Mouse (Mus musculus) liver, embryonic 16.5 days (tissue): ENCODE results near the gene Eya2. TPM values are rescaled to one million over a fixed set of nuclear protein-coding genes. Genes with fewer than 3 reads are reported as not detected.

Experiments
- ATAC-seq: fragments of 200-750 bp; cut with Nextera tagmentation; 2 replicates; pipeline ENCODE4 v1.8.0; 2017; ENCODE audit warnings: low read depth, mild to moderate bottlenecking, moderate number of reproducible peaks, moderate library complexity
- H3K27ac ChIP-seq: fragments of 300-500 bp; sonication (generic); 2 replicates; pipeline ENCODE4 v1.5.1; 2014; ENCODE audit warnings: mild to moderate bottlenecking, low read length
- H3K27me3 ChIP-seq: fragments of 300-500 bp; sonication (generic); 2 replicates; pipeline ENCODE4 v1.6.1; 2014; ENCODE audit warnings: low read depth, low read length, mixed read lengths; ENCODE audit not compliant: control insufficient read depth, insufficient read depth
- H3K36me3 ChIP-seq: fragments of 300-500 bp; sonication (generic); 2 replicates; pipeline ENCODE4 v1.6.1; 2014; ENCODE audit warnings: mild to moderate bottlenecking; ENCODE audit not compliant: control insufficient read depth, insufficient read depth
- H3K4me1 ChIP-seq: fragments of 300-500 bp; sonication (generic); 2 replicates; pipeline ENCODE4 v1.6.1; 2014; ENCODE audit warnings: low read depth, low read length, mixed read lengths; ENCODE audit not compliant: control insufficient read depth
- H3K4me2 ChIP-seq: fragments of 300-500 bp; sonication (generic); 2 replicates; pipeline ENCODE4 v1.6.1; 2014; ENCODE audit warnings: low read depth, low read length, mixed read lengths
- H3K4me3 ChIP-seq: fragments of 300-500 bp; sonication (generic); 2 replicates; pipeline ENCODE4 v1.5.1; 2014; ENCODE audit warnings: low read depth, mild to moderate bottlenecking, low read length
- H3K9ac ChIP-seq: fragments of 300-500 bp; sonication (generic); 2 replicates; pipeline ENCODE4 v1.6.1; 2014; ENCODE audit warnings: low read depth, low read length
- H3K9me3 ChIP-seq: fragments of 300-500 bp; sonication (generic); replicated peaks from 2 replicates; pipeline ENCODE4 v1.6.1; 2016; ENCODE audit warnings: low read length; ENCODE audit not compliant: control insufficient read depth
- WGBS: fragments of 180-500 bp; shearing (Covaris S2); extraction: QIAGEN DNeasy Blood & Tissue Kit; methylation state at CpG from one replicate; pipeline ENCODE4 v1.1.7; 2014; ENCODE audit not compliant: insufficient replicate concordance; 5-methylcytosine and 5-hydroxymethylcytosine counted together
- polyA plus RNA-seq: library from polyadenylated mRNA; unstranded; fragments of >200 nt; fragmentation: Nextera tagmentation; extraction: Ambion mirVana; gene quantifications from 2 replicates; pipeline ENCODE4 v1.2.1, GENCODE M21; 2015

Gene Eya2
- polyA plus RNA-seq, 1 experiment from 2014 or later, result 0.22 TPM

DNA sequence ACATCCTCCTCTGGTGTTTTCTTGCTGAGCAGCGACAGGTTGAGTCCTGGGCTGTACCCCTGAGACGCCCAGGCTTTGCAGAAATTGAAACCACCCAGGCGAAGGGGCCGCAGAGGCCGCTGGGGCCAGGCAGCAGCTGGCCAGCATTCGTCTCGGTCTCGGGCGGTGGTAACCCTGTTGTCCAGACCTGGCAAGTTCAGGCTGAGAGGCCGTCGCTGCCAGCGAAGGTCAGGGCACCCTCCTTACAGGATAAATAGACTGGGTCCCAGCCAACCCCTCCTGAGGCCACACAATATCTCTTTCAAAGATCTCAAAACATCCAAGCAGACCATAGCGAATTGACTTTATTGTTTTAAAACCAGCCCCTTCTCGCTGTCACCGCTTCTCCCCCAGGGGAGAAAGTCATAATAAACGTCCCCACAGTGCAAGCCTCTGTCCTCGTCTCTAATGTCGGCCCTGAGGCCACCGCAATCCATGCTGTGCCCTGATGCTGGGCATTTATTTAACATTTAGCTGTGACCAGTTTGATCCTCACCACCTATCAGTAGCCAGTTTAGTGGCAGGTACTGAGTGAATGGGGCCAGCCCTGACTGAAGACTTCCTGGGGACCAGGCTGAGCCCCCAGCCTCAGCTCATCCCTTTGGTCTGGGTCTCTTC lies 105.5 kb downstream of the Eya2 start:
- Histone ChIP-seq H3K27ac (no peak overlapping the region), H3K27me3 (no peaks in the 10 kb centered on the region), H3K4me1 (no peaks in the 10 kb centered on the region), H3K9me3 (no peaks in the 10 kb centered on the region), H3K4me2 (no peak overlapping the region), H3K9ac (no peak overlapping the region), H3K4me3 (no peak overlapping the region), H3K36me3 (no peaks in the 10 kb centered on the region)
- WGBS, result 70% methylated on average over 19 of the region's 19 CpGs
- no peak for ATAC-seq

DNA sequence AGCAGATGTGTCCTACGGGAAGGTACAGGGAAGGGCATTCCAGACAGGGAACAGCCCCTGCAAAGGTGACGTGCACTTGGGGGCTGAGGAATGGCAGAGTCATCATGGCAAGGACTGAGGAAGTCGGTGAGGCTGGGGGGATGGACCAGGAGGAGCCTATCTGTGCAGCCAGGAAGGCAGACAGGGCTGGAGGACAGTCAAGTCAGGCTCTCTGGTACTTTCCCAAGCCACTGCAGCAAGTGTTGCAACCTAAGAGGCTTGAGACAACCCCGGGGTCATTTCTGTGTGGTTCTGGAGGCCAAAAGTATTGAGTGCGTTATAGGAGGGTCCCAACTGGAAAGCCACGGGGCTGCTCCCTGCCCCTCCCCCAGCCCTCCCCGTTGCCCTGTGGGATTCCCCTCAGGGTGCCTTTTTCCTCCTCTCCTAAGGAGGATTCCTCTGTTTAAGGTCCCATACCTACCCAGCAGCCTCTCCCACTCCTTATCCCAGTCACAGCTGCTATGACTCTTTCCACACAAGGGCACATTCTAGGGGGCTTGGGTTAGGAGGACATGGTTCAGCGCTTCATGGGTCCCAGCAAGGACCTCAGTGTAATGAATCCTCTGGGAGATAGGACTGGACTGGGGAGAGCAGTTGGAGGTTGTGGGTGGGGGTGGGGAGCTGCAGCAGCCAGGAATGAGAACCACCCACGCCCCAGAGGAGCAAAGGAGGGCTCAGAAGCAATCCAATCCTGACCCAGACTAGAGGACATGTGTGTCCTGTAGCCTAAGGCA lies 108.4 kb downstream of the Eya2 start:
- H3K4me2 ChIP-seq, result no peak overlapping the region
- no peaks in the 10 kb centered on the region for H3K9me3 ChIP-seq
- no peaks in the 10 kb centered on the region for H3K4me1 ChIP-seq
- no peak; the same call in 1 of the 2 replicates for ATAC-seq
- H3K9ac ChIP-seq, result no peak overlapping the region
- no peak overlapping the region for H3K4me3 ChIP-seq
- no peak overlapping the region for H3K27ac ChIP-seq
- WGBS, result 39% methylated on average over 9 of the region's 9 CpGs
- no peaks in the 10 kb centered on the region for H3K27me3 ChIP-seq
- no peaks in the 10 kb centered on the region for H3K36me3 ChIP-seq

DNA sequence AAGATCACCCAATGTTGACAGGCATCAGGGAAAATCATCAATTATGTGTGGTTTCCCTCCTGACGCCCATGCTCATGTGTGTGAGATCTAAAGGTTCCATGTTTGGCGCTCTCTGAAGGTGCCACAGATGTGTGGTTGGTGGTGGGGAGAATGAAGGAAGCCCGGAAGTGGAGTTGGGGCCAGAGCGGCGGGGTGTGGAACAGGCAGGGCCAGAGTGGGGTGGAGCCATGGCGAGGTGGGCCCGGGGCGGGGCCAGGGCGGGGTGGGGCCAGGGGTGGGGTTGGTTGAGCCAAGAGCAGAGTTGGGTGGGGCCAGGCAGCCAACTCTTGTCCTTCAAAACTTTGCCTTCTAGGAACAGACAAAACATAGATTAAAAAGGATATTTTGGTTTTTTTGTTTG lies 113.4 kb downstream of the Eya2 start:
- no peak for ATAC-seq

DNA sequence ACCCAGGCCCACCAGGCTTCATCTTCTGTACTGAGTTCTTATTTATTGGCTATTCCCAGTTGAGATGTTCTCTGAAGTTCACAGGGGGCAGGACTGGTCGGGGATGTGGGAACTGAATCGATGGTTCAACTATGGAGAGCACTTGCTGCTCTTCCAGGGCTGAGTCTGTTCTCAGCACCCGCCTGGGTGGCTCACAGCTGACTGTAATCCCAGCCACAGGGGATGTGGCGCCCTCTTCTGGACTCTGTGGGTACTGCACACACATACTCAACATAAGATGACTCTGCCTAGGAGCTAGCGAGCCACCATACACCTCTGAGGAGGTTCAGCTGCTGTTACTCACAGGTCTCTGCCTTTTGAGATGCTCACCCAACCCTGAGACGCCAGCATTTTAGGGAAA lies 121.9 kb downstream of the Eya2 start:
- Histone ChIP-seq H3K4me1 (no peaks in the 10 kb centered on the region), H3K27me3 (no peaks in the 10 kb centered on the region), H3K4me2 (no peak overlapping the region), H3K36me3 (no peaks in the 10 kb centered on the region), H3K9me3 (no peaks in the 10 kb centered on the region; the same call in 1 of the 2 replicates), H3K9ac (no peak overlapping the region), H3K27ac (no peak overlapping the region), H3K4me3 (no peak overlapping the region)
- 63% methylated on average over 6 of the region's 6 CpGs for WGBS
- ATAC-seq, result no peak

More for the DNA sequence above, 113.4 kb downstream of the Eya2 start:
- H3K27ac ChIP-seq, result no peak overlapping the region
- H3K27me3 ChIP-seq, result no peaks in the 10 kb centered on the region
- no peaks in the 10 kb centered on the region for H3K9me3 ChIP-seq
- H3K4me1 ChIP-seq, result no peaks in the 10 kb centered on the region
- H3K4me3 ChIP-seq, result no peak overlapping the region
- H3K9ac ChIP-seq, result no peak overlapping the region
- H3K36me3 ChIP-seq, result no peaks in the 10 kb centered on the region
- WGBS, result 45% methylated on average over 9 of the region's 9 CpGs
- H3K4me2 ChIP-seq, result no peak overlapping the region

DNA sequence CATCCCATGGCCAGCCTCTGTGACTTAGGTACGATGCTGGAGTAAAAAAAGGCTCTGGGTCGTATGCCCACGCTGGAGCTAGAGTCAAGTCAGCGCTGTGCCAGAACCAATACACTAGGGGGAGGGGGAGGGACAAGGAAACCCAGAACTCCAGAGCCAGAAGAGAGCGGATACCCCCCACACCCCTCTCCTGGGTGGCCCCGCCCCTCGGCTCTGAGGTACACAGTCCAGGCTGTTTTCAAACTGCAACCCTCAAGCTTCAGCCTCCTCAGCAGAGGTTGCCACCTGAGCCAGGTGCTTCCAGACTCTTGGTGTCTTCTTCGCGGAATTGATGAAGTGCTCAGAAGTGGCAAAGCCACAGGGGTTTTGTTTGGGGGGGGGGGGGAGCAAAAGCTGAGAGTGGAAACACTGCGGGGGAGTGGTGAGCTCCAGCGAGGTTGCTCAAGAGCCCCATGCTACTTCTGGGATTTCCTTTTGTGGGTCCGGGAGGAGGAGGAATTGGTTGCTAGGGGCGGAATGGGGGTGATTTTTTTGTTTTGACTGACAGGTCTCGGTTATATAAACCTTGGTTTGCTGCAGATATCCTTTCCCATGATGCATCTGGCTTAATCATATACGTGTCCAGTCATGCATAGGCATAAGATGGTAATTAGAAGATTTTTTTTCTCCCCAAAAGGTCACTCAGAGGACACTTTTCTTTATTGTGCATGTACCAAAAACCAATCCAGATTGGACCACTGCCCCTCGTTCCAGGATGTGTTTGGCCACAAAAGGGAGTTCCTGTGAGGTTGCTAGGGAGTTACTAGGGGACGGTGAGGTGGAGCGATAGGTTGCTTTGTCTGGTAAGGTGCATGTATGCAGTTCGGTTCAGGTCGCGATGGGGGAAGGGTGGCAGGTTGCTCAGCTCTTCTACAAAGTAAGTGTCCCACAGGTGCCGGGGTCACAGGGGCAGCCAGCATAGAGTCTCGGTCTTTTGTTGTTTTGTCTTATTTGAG lies 122.6 kb downstream of the Eya2 start:
- H3K27me3 ChIP-seq, result no peaks in the 10 kb centered on the region
- H3K4me2 ChIP-seq, result no peak overlapping the region
- no peaks in the 10 kb centered on the region for H3K36me3 ChIP-seq
- no peak overlapping the region for H3K4me3 ChIP-seq
- WGBS, result 62% methylated on average over 23 of the region's 23 CpGs
- no peaks in the 10 kb centered on the region; the same call in 1 of the 2 replicates for H3K9me3 ChIP-seq
- H3K4me1 ChIP-seq, result no peaks in the 10 kb centered on the region
- no peak overlapping the region for H3K9ac ChIP-seq
- H3K27ac ChIP-seq, result no peak overlapping the region
- no peak for ATAC-seq

DNA sequence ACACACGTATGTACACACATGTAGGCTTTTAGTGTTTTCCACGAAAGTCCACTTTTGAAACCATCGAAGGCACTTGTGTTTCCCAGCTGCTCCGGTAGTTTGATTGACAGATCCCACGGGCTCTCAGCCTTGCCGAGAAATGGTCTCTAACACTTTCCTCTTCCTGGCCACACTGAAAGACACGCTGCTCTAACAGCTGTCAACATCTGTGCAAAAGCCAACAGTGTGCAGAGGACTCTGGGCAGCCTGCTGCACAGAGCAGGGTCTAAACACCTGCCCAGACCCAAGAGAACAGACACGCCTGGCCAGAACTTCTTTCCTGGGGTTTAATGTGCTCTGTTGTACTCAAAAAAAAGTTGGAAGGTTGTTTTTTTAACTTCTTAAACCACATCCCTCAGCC lies 124.5 kb downstream of the Eya2 start:
- H3K9me3 ChIP-seq, result no peaks in the 10 kb centered on the region; the same call in 1 of the 2 replicates
- no peak overlapping the region for H3K27ac ChIP-seq
- no peak overlapping the region for H3K9ac ChIP-seq
- H3K27me3 ChIP-seq, result no peaks in the 10 kb centered on the region
- H3K4me3 ChIP-seq, result no peak overlapping the region
- H3K4me1 ChIP-seq, result no peaks in the 10 kb centered on the region
- 67% methylated on average over 8 of the region's 8 CpGs for WGBS
- H3K4me2 ChIP-seq, result no peak overlapping the region
- ATAC-seq, result no peak
- no peaks in the 10 kb centered on the region for H3K36me3 ChIP-seq

DNA sequence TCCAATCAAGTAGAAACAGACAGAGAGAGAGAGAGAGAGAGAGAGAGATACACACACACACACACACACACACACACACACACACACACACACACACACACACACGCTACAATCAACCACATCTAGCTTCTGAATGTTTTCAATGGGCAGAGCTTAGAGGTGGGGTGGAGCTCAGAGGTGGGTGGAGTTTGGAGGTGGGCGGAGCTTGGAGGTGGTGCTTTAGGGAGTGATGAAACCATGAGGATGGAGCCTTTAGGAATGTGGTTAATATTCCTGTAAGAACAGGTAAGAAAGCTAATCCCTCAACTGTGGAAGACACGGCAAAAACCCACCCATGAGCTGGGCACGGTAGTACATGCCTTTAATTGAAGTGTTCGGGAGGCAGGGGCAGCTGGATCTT lies 127.1 kb downstream of the Eya2 start:
- H3K36me3 ChIP-seq, result no peaks in the 10 kb centered on the region
- 73% methylated on average over 5 of the region's 5 CpGs for whole genome bisulfite sequencing
- H3K9ac ChIP-seq, result no peak overlapping the region
- H3K27ac ChIP-seq, result no peak overlapping the region
- H3K4me2 ChIP-seq, result no peak overlapping the region
- no peaks in the 10 kb centered on the region for H3K4me1 ChIP-seq
- H3K27me3 ChIP-seq, result no peaks in the 10 kb centered on the region
- no peak overlapping the region for H3K4me3 ChIP-seq
- no peaks in the 10 kb centered on the region; the same call in 1 of the 2 replicates for H3K9me3 ChIP-seq
- ATAC-seq, result no peak

DNA sequence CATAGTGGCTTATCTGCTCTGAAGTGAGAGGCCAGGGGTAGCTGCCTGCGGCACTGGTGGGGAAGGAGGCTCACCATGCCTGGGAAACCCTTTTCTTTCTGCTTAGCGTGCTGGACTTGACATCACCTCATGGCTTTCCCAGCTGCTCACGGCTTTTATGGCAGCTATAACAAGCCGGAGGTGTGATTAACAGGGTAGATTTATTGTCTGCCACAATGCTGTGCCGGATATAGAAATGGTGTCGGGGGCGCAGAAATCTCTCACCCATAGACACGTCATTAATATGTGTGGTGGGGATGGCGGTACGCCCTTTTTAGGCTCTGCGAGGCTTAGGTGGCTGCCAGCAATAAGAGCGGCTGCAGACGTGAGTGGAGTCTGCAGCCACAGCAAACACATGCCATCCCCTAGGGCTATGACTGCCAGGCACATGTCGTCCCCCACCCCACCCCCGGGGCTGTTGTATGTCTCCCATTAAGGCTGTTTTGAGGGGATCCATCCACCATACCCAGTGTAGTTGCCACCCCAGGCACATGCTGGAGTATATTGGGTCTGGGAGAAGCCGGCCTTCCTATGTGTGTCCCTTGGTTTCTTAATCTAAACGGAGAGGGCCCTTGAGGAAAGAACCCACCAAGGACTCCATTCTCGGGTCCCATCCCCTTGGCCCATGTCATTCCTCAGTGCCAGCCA lies 137.9 kb downstream of the Eya2 start:
- no peaks in the 10 kb centered on the region for H3K9me3 ChIP-seq
- no peaks in the 10 kb centered on the region for H3K36me3 ChIP-seq
- ATAC-seq, result no peak
- WGBS, result 67% methylated on average over 18 of the region's 18 CpGs
- H3K4me1 ChIP-seq, result no peaks in the 10 kb centered on the region
- no peaks in the 10 kb centered on the region for H3K27me3 ChIP-seq
- H3K9ac ChIP-seq, result no peak overlapping the region
- no peak overlapping the region for H3K4me3 ChIP-seq
- H3K27ac ChIP-seq, result no peak overlapping the region
- no peak overlapping the region for H3K4me2 ChIP-seq
